In genomic region chr14:62939435-62939834, GRCm38 (mm10) we compare ENCODE assay signal across 15 mouse cellular contexts. TPM values are rescaled to one million over a fixed set of nuclear protein-coding genes. Genes with fewer than 3 reads are reported as not detected.
DNase-seq lines count a peak whose midpoint lies in the region; ATAC-seq and TF ChIP-seq lines count a peak whose summit lies in the region.
"Had no signal": no experiment of that assay in that cellular context is flagged by ENCODE, and none has a peak within 500 bp of the region (broad histone marks: within the 10 kb centered on the region; RNA-seq: fewer than 3 reads in every experiment).

No protein-coding gene starts in this region.

- no peaks in the 10 kb centered on the region for H3K4me1 ChIP-seq in stomach, postnatal 0 days (replicated peaks; ENCODE audit: control insufficient read depth, insufficient read depth)

- H3K27ac ChIP-seq in layer of hippocampus, adult 2 months: no peak overlapping the region
- H3K27ac ChIP-seq in stomach, postnatal 0 days (replicated peaks): no peak overlapping the region

- H3K27me3 ChIP-seq in stomach, postnatal 0 days (ENCODE audit: control insufficient read depth, insufficient read depth, low read length): no peaks in the 10 kb centered on the region
- H3K27me3 ChIP-seq: heart, embryonic 12.5 days had no signal

- no peaks in the 10 kb centered on the region for H3K36me3 ChIP-seq in stomach, postnatal 0 days (ENCODE audit: control insufficient read depth, insufficient read depth, low read length)

- TF ChIP-seq EP300 in stomach, postnatal 0 days (optimal IDR thresholded peaks at IDR 0.05): no peak

- H3K9ac ChIP-seq in stomach, postnatal 0 days (ENCODE audit: low read length): no peak overlapping the region
- H3K9ac ChIP-seq: heart, embryonic 12.5 days had no signal

- ATAC-seq in stomach, postnatal 0 days (ENCODE audit: low FRiP score, low TSS enrichment): no peak

- 98% methylated on average over 3 of the region's 3 CpGs for WGBS in stomach, postnatal 0 days

- H3K4me2 ChIP-seq in stomach, postnatal 0 days (replicated peaks; ENCODE audit: low read depth): no peak overlapping the region
- H3K4me2 ChIP-seq: heart, embryonic 12.5 days had no signal

- peak; percentile 62 for TF ChIP-seq CTCF in layer of hippocampus, adult 2 months (conservative IDR thresholded peaks at IDR 0.05)
- peak; percentile 50 for TF ChIP-seq CTCF in stomach, postnatal 0 days (IDR thresholded peaks at IDR 0.05; ENCODE audit: low read depth)

- no peak for DNase-seq in layer of hippocampus, adult 2 months (ENCODE audit: low spot score in 2 of 2)
- DNase-seq in layer of hippocampus, postnatal 36 days: no peak
- DNase-seq in thymus, postnatal 36 days: peak; percentile 17 to 19
- DNase-seq in thymus, postnatal 10 days (ENCODE audit: low spot score in 2 of 2): no peak
- DNase-seq in R1 (ENCODE audit: low read depth, low spot score): peak; percentile 54
- no peak for DNase-seq in stomach, postnatal 0 days (ENCODE audit: low spot score)
- DNase-seq in kidney, postnatal 14 days: no peak
- no peak for DNase-seq in urinary bladder, postnatal 4 days (ENCODE audit: low spot score in 2 of 2)
- DNase-seq: cerebellum, adult 9-11 months; right cerebral cortex, postnatal 14 days had no signal

- H3K4me3 ChIP-seq in layer of hippocampus, adult 2 months: no peak overlapping the region
- no peak overlapping the region for H3K4me3 ChIP-seq in stomach, postnatal 0 days (ENCODE audit: low read depth, low read length)
- H3K4me3 ChIP-seq: heart, embryonic 12.5 days had no signal

- H3K9me3 ChIP-seq in stomach, postnatal 0 days (ENCODE audit: control insufficient read depth, low read length): no peaks in the 10 kb centered on the region

RNA-seq across cellular contexts. Expression of gene Defb48, which starts 44.9 kb away (rescaled TPM):
- total RNA-seq in layer of hippocampus, adult 2 months (2021): not detected
- total RNA-seq in layer of hippocampus, postnatal 36 days (2021): not detected
- not detected in 2 replicates for polyA plus RNA-seq in stomach, postnatal 0 days (2015; fragmentation: Nextera tagmentation; extraction: Ambion mirVana)
- total RNA-seq: left cerebral cortex, postnatal 14 days had no signal
- polyA plus RNA-seq: embryonic facial prominence, embryonic 14.5 days; frontal cortex, adult 2 months; heart, embryonic 12.5 days; neural tube, embryonic 11.5 days had no signal

RNA-seq across cellular contexts. Expression of gene Defb47, which starts 58.4 kb away (rescaled TPM):
- not detected for total RNA-seq in layer of hippocampus, adult 2 months (2021)
- not detected for total RNA-seq in layer of hippocampus, postnatal 36 days (2021)
- not detected in 2 replicates for polyA plus RNA-seq in stomach, postnatal 0 days (2015; fragmentation: Nextera tagmentation; extraction: Ambion mirVana)
- total RNA-seq: left cerebral cortex, postnatal 14 days had no signal
- polyA plus RNA-seq: embryonic facial prominence, embryonic 14.5 days; frontal cortex, adult 2 months; heart, embryonic 12.5 days; neural tube, embryonic 11.5 days had no signal

Comparison
In these comparisons a context has a peak if more than half of its experiments do, and no peak if none do; other contexts are left out.
1. DNase-seq: peak in thymus, postnatal 36 days (2 of 2) and R1 (single experiment); none in layer of hippocampus, adult 2 months (0 of 2), layer of hippocampus, postnatal 36 days (0 of 2), thymus, postnatal 10 days (0 of 2), stomach, postnatal 0 days (single experiment), kidney, postnatal 14 days (single experiment) and urinary bladder, postnatal 4 days (0 of 2).